Mouse (Mus musculus) cerebellum, adult 2 months (tissue): ENCODE measurements around the gene Samsn1.

Experiments used
- CTCF ChIP-seq: fragments of 200-500 bp; IDR thresholded peaks from 2 replicates; pipeline ENCODE4 v1.5.1; 2011; ENCODE audit warnings: low read depth, mild to moderate bottlenecking, control low read depth, low read length, moderate library complexity, borderline replicate concordance; ENCODE audit not compliant: insufficient read depth
- POLR2A ChIP-seq: fragments of 200-500 bp; IDR thresholded peaks from 2 replicates; pipeline ENCODE4 v1.6.1; 2011; ENCODE audit warnings: low read length, control low read depth, borderline replicate concordance; ENCODE audit not compliant: insufficient read depth

GRCm38 (mm10) chr16:75894263-75894901, 127.7 kb downstream of the Samsn1 start:
- TF ChIP-seq POLR2A (no peak), CTCF (no peak)
